Mouse (Mus musculus) cerebral cortex, adult 2 months (tissue): ENCODE results near the gene Retn.

Experiments used
- WGBS: fragments of 180-500 bp; shearing (Covaris S2); methylation state at CpG from one replicate; pipeline ENCODE4 v1.1.7; 2018; 5-methylcytosine and 5-hydroxymethylcytosine counted together

The Retn gene

GRCm38 (mm10) chr8:3660889-3661288, 5.3 kb downstream of the Retn start:
- 72% methylated on average over 8 of the region's 8 CpGs for WGBS

GRCm38 (mm10) chr8:3664405-3664804, 8.8 kb downstream of the Retn start:
- WGBS: 59% methylated on average over 5 of the region's 5 CpGs

GRCm38 (mm10) chr8:3665507-3665906, 9.9 kb downstream of the Retn start, which contains the start of gene Mcemp1:
TSS of gene Mcemp1 (plus strand) at chr8:3665754.
- WGBS: 79% methylated on average over 6 of the region's 6 CpGs

GRCm38 (mm10) chr8:3670388-3670787, 14.8 kb downstream of the Retn start:
- 68% methylated on average over 2 of the region's 2 CpGs for WGBS

GRCm38 (mm10) chr8:3671980-3672491, 16.5 kb downstream of the Retn start, which contains the start of gene Fcor:
TSS of gene Fcor (minus strand) at chr8:3672362.
- WGBS: under 1% methylated on average over 23 of the region's 23 CpGs

- WGBS: 71% methylated on average over 3 of the region's 3 CpGs
These were observed 19.1 kb downstream of the Retn start for GRCm38 (mm10) chr8:3674671-3675070.

DNA sequence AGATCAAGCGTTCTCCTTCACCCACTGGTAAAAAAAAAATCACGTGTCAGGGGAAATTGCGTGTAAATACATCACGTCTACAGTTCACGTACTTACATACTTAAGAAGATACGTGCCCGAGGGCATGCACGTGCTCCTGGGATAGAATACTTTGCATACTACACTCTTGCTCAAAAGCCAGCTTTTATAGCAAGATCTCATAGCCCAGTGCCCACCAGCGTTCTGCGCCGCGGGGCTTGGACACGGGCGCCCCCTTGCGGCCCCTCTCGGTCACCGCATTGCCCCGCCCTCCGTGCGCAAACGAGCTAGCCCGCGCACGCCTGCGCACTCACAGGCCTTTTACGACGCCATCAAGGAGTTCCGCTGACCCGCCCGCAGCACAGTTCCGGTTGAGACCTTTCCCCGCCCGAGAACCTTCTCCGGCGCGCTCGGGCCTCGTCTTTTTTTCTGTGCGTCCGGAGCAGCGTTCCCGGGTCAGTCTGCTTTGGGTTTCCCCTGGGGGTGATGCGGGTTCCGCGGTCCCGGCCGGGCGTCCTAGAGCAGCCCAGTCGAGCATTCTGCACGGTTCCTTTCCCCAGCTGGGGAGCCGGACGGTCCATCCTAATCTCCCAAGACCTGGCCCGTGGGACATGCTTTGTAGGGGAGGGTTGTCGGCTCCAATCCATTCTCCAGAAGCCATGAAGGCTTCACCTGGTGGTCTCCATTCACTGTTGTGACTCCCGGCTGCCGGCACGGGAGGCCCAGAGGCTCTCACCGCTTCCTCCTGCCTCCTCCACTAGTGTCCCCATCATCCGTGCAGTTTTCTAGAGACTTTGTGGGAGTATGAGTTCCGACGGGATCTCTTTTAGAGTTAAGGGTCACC, 20.8 kb downstream of the Retn start, which contains the start of gene Trappc5:
Trappc5 (plus strand) TSS at position 169 of the 862 bp plus-strand sequence.
- WGBS: under 1% methylated on average over 61 of the region's 61 CpGs

DNA sequence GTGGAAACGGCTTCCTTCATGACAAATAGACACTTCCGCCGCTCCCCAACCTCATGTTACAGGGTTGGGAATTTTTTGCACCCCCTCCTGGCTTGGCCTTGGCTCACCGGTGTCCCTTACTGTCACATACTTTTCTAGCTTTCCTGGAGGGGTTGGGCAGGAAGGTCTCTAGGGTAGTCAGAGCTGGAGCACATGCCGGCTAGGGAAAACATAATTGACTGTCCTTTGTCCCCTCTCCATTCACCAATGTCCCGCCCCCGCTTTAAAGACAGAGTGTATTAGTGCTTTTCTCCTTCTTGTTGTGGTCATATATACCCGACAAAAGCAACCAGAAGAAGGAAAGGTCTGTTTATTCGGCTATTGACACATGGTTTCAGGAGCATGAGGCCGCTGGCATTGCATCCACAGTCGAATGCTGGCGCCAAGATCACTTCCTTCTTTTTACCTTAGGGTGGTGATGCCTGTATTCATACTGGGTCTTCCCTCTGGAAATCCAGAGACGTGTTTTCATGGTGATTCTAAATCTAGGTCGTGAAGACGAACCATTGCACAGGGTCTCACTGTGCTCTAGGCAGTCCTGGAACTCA, 21.5 kb downstream of the Retn start:
- WGBS: 1% methylated on average over 15 of the region's 15 CpGs

GRCm38 (mm10) chr8:3678831-3679230, 23.3 kb downstream of the Retn start:
- WGBS: 97% methylated on average over 23 of the region's 23 CpGs

GRCm38 (mm10) chr8:3679236-3679635, 23.7 kb downstream of the Retn start:
- 94% methylated on average over 23 of the region's 23 CpGs for WGBS

DNA sequence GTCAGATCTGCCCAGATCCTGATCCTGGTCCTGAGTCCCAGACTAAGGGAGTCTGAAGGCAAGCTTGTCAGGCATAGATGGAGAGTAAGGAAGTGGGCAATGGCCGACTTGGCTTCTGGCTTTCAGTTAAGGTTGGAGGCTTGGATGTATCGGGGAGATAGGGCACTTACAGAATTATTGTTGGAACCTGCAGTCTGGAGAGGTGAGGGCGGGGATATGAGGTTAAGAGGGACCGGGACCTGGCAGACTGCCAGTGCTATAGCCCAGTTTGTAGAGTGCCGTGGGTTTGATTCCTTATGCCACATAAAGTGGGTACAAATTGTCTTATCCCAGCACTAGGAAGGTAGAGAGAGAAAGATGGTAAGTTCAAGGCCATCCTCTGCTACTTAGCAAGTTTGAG, 24.1 kb downstream of the Retn start:
- WGBS: 78% methylated on average over 5 of the region's 5 CpGs

- WGBS: 82% methylated on average over 5 of the region's 5 CpGs
These were observed 26.9 kb downstream of the Retn start for GRCm38 (mm10) chr8:3682435-3682834.

DNA sequence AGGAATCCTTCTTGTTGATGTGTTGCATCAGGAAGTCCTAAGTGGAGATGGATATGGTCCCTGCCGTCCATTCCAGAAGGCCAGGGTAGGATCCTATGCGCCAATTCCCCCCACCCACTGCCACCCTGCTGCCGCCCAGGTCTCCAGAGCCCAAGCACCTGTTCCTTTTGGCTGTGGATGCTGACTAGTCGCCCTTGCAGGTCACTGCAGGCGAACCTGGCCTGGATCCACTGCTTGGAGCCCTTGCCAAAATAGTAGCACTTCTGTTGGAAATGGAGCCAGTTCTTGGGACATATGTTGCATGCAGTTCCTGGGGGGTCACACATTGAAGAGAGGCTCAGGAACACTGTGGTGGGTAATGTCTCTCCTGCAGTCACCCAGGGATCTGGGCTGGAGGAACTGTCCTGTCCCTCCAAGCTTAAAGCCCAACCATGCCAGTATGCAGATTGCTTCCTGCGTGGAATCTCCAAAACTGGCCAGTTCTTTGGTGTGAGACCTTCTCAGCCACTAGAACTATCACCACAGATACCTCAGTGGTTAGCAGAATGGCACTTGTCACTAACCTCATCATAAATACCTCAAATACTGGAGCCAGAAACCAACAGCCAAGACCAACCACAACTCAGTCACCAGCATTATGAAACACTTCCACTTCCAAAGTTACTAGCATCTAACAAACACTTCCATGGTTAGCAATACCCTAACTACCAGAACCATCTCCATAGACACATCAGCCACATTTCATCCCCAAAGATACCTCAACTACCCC, 28.0 kb downstream of the Retn start:
- 63% methylated on average over 6 of the region's 6 CpGs for WGBS

DNA sequence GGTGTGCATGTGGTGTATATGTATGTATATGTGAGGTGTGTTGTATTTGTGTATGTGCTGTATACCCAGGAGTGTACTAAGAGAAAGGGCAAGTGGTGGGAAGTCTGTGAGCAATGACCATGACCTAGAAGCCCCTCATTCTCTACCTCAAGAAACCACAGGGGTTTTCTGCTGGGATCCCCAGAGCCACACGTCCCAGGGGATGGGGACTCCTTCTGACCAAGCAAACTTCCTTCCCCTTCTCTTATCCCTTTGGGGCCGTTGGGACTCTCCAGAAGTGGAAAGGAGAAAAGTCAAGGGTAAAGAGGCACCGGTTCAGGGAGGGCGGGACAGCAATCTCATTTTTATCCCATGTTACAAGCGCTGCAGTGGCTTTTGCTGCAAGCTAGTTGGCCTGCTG, 29.9 kb downstream of the Retn start:
- WGBS: 72% methylated on average over 5 of the region's 5 CpGs

- WGBS: 77% methylated on average over 6 of the region's 6 CpGs
These were observed 32.0 kb downstream of the Retn start for GRCm38 (mm10) chr8:3687537-3687936.

DNA sequence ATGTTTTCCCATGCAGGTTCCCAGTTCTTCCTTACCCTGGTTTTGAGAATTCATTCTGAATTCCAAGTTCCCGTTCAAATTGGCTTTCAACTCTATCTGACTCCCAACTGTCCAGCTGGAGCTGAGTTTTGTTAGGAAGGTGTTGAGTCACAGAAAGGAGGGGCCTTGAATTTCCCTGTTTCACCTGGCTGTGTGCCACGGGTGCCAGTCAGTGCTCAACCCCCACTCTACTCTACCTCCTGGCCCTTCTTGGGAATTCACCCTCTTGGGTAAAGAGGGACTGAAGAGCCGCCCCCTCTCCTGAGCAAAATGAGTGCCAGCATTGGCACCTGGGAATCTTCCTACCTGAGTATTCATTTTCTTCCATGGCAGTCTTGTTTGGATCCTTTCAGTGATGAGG, 35.2 kb downstream of the Retn start:
- 65% methylated on average over 3 of the region's 3 CpGs for WGBS

DNA sequence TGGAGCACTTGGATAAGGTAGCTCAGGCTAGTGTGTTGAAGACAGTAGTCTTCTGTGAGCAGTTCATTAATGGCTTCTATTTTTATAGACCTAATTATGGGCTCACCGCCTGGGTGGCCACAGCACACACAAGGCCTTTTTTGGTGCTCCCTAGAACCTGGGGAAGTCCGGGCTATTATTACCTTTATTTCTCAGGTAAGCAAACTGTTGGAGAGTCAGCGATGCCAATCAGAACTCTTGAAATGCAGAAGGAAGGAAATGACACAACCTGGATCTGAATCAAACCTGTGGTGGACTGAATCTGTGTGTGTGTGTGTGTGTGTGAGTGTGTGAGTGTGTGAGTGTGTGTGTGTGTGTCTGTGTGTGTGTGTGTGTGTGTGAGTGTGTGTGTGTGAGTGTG, 38.6 kb downstream of the Retn start, which contains the start of gene Fcer2a:
Fcer2a (minus strand) TSS at position 55 of the 400 bp plus-strand sequence.
- 85% methylated on average over 3 of the region's 3 CpGs for WGBS

DNA sequence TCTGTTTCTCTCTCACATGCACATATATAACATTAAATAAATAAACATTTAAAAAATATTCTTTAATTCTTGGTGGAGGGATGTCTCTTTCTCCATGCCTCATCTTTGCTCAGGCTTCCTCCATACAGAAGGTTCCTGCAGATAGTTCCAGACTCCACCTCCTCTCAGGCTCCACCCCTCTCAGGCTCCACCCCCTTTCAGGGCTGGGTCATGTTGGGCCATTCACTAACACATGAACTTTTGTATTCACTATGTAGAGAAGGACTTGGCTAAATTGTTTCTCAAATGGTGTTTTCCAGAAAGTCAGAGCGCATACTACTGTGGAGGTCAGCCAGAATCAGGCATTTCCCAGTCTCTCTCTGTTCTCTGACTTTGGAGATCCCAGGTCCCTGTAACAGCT, 45.9 kb downstream of the Retn start:
- 91% methylated on average over 1 of the region's 1 CpGs for WGBS

DNA sequence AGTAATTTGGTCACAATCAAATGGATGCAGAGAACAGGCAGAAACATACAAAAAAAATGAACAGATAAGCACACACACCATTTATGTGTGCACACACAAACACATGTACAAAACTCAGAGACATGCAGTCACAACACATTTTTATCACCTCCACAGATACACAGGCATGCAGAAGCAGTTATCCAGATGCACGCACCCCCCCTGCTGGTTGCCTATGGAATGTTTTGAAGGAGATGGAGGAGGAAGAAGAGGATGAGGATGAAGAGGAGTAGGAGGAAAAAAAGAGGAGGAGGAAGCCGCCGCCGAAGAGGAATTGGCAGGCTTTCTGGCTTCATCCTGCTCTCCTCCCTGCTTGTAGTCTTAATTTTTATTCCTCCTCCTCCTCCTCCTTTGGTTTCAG, 50.1 kb downstream of the Retn start:
- 40% methylated on average over 4 of the region's 4 CpGs for WGBS

DNA sequence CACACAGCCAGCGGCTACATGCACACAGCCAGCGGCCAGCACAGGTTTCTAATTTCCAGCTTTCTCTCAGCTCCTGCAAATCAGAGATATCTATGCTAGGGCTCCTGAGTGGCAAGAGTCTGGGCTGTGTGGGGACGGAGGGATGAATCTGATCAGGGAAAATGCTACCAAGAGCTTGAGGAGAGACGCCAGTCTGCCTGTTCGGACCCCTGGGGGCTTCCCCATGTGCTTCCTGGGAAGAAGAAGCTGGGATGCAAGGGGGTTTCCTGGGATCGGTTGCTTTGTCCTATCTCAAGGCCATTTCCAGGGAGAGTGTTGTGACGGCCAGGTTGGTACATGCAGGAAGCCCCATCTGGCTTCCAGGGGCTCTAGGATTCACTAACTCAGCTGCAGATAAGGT, 52.0 kb downstream of the Retn start:
- 76% methylated on average over 7 of the region's 7 CpGs for WGBS
